Mouse (Mus musculus) cortical plate, adult 2 months (tissue): ENCODE measurements around the gene Ndrg3.
"Not testable (repeated sequence)": the region's sequence is repeated elsewhere in the genome, so short reads cannot be mapped to it uniquely, and the experiment has no call there.

ENCODE experiments used
- CTCF ChIP-seq: fragments of 200-500 bp; IDR thresholded peaks from 2 replicates; pipeline ENCODE4 v1.5.1; 2011; ENCODE audit warnings: mild to moderate bottlenecking, control low read depth, low read length; ENCODE audit not compliant: insufficient read depth; ENCODE audit errors: extremely low read depth
- POLR2A ChIP-seq: fragments of 200-500 bp; IDR thresholded peaks from 2 replicates; pipeline ENCODE4 v1.6.1; 2011; ENCODE audit warnings: mild to moderate bottlenecking, low read length, control low read depth; ENCODE audit not compliant: insufficient read depth; ENCODE audit errors: extremely low read depth

DNA sequence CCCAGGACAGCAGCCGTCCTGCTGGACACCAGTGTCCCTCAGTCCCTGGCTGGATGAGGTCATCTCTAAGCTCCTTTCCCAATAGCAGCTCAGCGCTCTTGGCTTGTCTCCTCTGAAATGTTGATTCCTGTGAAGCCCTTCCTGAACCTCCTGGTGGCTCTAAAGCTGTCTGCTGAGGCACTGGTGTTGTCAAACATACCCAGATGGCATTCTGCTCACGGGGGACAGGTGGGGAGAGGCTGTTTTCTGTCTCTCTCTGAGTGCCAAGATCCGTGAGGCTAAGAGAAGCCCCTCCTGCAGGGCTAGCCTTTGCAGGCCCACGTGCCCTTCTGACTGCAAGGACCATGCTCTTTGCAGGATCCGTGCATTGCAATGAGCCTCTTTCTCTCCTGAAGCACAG, 51.9 kb downstream of the Ndrg3 start:
- TF ChIP-seq CTCF, POLR2A: not testable (repeated sequence)
